Mouse (Mus musculus): ENCODE measurements around the gene Ezh1.

Ezh1 gene

GRCm38 (mm10) chr11:101143338-101144225, 82.7 kb downstream of the Ezh1 start:
- DNase-seq (ENCODE audit: low read depth) = no peak

- no peak for DNase-seq (ENCODE audit: low read depth)
These were observed 83.9 kb downstream of the Ezh1 start for GRCm38 (mm10) chr11:101142215-101142967.

All from c-Kit-positive CD71-negative TER-119-negative erythroid progenitor cells, embryonic 14.5 days (primary cell).